Mouse (Mus musculus) lung, adult 2 months (tissue): ENCODE data around the gene Sbf2. TPM values are rescaled to one million over a fixed set of nuclear protein-coding genes. Genes with fewer than 3 reads are reported as not detected.
A peak's percentile ranks its signal among the peaks of the same experiment; 100 is the strongest.
"Not testable (repeated sequence)": the region's sequence is repeated elsewhere in the genome, so short reads cannot be mapped to it uniquely, and the experiment has no call there.

Source experiments
- DNase-seq: peaks from one replicate; pipeline ENCODE4 v3.0.0; 2022
- H3K4me1 ChIP-seq: fragments of 200-500 bp; 2 replicates; pipeline ENCODE4 v1.6.1; 2011; ENCODE audit warnings: low read length; ENCODE audit not compliant: control insufficient read depth, insufficient read depth
- H3K4me3 ChIP-seq: fragments of 200-500 bp; replicated peaks from 2 replicates; pipeline ENCODE3; 2011; ENCODE audit warnings: low read depth, mild to moderate bottlenecking, control low read depth, low read length; ENCODE audit errors: extremely low read depth
- CTCF ChIP-seq: fragments of 200-500 bp; IDR thresholded peaks from 2 replicates; pipeline ENCODE4 v1.5.1; 2011; ENCODE audit warnings: mild to moderate bottlenecking, low read length, control low read depth; ENCODE audit not compliant: insufficient read depth
- POLR2A ChIP-seq: fragments of 200-500 bp; IDR thresholded peaks from 2 replicates; pipeline ENCODE4 v1.6.1; 2011; ENCODE audit warnings: low read depth, mild to moderate bottlenecking, control low read depth, low read length, borderline replicate concordance; ENCODE audit errors: extremely low read depth
- WGBS: fragments of 180-500 bp; shearing (Covaris S2); methylation state at CpG from one replicate; pipeline ENCODE4 v1.1.7; 2018; 5-methylcytosine and 5-hydroxymethylcytosine counted together
- polyA plus RNA-seq: library from polyadenylated mRNA; depleted of rRNA; stranded (reverse); fragments of >200 nt; gene quantifications from 2 replicates; pipeline ENCODE4 v1.2.3, GENCODE M21; 2012

The Sbf2 gene
- polyA plus RNA-seq, 1 experiment: 18.0 TPM

DNA sequence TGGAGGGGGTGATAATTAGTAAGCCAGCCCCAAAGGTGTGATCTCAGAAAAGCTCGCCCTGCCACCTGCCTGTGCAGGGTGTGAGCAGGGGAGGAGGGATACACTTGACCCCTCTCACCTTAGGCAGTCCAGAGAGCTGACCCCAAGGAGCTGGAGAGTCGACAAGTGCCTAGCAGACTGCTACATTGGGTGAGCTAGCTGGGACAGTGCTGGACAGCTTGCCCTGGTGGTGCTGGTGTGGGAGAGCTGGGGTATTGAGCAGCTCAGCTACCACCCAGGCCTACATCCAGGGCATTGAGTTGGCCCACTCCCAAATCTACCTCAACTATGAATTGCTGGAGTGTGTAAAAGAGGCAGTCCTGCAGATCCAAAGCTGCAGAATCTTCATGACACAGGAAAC is 30.6 kb downstream of the Sbf2 start:
- Histone ChIP-seq H3K4me3 (no peak overlapping the region), H3K4me1 (no peaks in the 10 kb centered on the region; the same call in 1 of the 2 replicates)
- 67% methylated on average over 2 of the region's 2 CpGs for WGBS
- TF ChIP-seq POLR2A (no peak), CTCF (no peak)
- no peak for DNase-seq

DNA sequence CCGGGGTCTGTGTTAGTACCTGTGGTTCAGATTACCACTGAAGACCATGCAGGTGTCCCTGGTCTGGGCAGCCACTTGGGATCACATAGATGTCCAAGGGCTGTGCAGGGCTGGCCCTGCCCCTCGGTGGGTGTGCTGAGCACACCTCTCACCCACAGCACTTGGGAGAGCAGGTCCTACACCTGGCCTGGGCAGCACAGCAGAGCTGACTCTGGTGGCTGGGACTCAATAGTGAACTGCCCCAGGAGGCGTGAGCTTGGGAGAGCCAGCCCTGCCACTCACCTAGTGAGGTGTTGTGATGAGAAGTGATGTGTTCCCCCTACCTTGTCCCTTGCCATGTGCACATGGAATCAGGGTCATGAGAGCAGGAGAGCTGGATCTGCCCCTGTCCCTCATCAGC is 31.0 kb downstream of the Sbf2 start:
- 91% methylated on average over 3 of the region's 3 CpGs for WGBS
- TF ChIP-seq POLR2A: no peak
- no peak for TF ChIP-seq CTCF
- no peak overlapping the region for H3K4me3 ChIP-seq
- H3K4me1 ChIP-seq: no peaks in the 10 kb centered on the region; the same call in 1 of the 2 replicates
- DNase-seq: no peak

DNA sequence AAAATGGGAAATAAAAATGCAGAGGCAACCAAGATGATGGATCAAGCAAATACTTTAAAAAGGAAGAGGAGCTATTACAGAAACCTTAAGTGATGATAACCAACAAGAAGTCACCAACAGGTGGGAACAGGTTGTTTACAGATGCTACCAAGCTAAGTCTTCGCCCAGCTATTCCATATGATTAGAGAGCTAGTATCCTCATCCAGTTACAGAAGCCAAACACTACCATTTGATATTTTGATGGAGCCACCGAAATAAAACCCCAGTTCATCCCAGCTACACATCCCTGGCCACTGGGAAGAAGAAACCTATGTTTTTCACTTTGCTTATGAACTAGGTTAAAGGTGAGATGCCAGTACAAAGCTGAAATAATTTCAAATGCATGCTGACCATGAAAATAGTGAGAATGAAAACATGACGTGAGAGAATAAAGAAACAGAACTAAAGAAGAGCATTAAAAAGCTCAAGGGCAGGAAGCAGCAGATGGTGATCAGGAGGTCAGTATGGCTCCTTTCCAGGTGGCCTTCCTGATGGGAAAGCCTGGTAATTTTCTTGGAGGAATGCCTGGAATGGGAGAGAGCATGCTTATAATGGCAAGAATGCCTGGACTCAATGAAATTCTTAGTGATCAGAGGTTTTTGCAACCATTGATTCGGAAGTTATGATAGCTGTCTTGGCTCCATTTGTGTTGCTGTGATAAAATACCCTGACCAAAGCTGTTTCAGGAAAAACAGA is 48.7 kb downstream of the Sbf2 start:
- Histone ChIP-seq H3K4me3 (no peak overlapping the region), H3K4me1 (peaks cover 5% of the 10 kb centered on the region)
- DNase-seq: no peak
- WGBS: 61% methylated on average over 4 of the region's 4 CpGs
- TF ChIP-seq POLR2A: no peak

DNA sequence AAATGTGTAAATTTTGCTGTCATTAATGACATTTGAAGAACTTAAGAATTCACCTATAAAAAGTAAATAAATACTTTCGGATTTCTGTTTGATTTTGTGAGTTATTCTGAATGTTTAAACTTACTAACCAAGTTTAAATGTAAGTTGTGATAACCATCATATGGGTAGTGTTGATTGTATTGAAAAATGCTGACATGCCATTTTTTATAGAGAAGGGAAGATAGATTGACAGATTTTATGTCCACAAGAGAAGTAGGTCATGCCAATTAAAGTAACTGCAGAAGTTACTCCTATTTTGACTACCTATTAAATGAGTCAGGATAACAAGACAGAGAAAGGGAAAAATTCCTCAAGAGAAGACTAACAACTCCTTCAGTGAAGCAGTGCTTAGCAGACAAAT is 53.1 kb downstream of the Sbf2 start:
- 71% methylated on average over 1 of the region's 1 CpGs for WGBS
- H3K4me3 ChIP-seq: no peak overlapping the region
- no peak for DNase-seq

DNA sequence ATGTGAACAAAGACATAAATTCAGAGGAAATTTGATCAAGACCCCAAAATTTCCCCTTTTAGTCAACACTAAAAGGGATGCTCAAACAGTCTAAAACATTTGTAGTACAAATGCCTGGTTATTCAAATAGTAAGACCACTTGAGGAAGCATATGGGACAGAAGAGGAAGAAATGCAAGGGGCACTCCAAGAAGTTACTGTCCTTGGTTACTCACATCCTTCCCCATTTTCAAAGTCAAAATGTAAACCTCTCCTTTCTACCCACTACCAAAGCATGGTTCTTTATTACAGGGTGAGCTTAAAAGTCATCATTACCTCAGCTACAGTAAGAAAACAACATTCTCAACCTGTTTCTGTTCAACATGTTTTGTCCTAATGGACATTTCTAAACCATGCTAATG is 57.7 kb downstream of the Sbf2 start:
- TF ChIP-seq CTCF (no peak), POLR2A (no peak)
- Histone ChIP-seq H3K4me1 (no peaks in the 10 kb centered on the region; the same call in 1 of the 2 replicates), H3K4me3 (no peak overlapping the region)
- DNase-seq: no peak

More for the DNA sequence above, 53.1 kb downstream of the Sbf2 start:
- H3K4me1 ChIP-seq: peaks cover 5% of the 10 kb centered on the region
- TF ChIP-seq CTCF (no peak), POLR2A (no peak)

DNA sequence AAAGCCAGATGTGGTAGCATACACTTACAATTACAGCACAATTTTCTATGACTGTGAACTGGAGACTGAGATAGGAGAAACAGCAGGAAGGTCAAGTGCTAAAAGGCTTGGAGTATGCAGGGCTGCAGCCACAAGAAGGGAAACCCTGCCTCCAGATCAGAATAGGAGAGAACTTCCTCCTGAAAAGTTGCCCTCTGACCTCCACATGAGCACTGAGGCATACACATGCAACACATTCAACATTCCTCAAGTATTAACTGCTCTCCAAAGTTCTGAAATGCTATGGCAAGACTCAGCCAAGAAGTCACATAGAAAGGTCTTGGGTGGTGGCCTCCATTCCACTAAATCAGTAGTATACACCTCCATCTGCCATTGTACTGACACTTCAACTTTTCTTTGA is 58.5 kb downstream of the Sbf2 start:
- H3K4me1 ChIP-seq: no peaks in the 10 kb centered on the region; the same call in 1 of the 2 replicates
- no peak overlapping the region for H3K4me3 ChIP-seq
- TF ChIP-seq POLR2A (no peak), CTCF (no peak)
- DNase-seq: no peak

DNA sequence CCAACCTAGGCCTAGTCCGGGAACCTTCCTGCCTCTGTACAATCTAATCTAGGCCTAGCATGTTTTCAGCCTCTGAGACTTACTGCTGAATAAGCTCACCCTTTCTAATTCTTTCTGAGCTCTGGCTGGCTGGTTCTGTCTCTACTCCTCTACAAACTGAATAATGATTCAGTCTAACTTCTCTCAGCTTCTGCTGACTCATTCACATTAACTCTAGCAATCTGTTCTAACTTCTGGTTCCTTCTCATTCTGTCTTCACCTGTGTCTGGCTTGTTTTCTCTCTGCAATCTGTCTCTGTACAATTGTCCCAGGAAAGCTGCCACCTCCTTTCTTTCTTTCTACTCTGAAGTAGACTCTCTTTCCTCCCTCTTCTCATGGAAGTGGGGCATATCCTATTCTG is 59.5 kb downstream of the Sbf2 start:
- Histone ChIP-seq H3K4me1 (no peaks in the 10 kb centered on the region), H3K4me3 (no peak overlapping the region)
- no peak for TF ChIP-seq CTCF
- no peak for TF ChIP-seq POLR2A
- WGBS: 95% methylated on average over 1 of the region's 1 CpGs
- DNase-seq: no peak

DNA sequence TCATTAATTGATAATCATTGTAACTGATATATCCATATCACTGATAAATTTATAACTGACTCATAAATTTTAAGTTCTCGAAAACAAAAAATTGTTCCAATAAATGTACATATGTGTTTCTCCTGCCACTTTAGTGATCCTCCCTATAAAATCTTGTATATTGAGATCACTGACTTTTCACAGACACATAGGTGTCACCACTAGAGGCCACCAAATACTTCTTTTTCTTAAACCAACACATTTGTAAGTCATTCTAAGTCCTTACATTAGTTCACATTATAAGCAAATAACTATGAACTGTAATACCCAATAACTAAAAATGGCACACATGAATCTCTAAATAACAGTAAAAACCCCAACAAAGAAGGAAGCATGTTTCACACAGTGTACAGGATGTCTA is 66.5 kb downstream of the Sbf2 start:
- Histone ChIP-seq H3K4me3 (no peak overlapping the region), H3K4me1 (no peaks in the 10 kb centered on the region)
- no peak for DNase-seq
- TF ChIP-seq POLR2A (no peak), CTCF (peak; percentile 38; the same call in 1 of the 2 replicates)
- WGBS: 90% methylated on average over 1 of the region's 1 CpGs

DNA sequence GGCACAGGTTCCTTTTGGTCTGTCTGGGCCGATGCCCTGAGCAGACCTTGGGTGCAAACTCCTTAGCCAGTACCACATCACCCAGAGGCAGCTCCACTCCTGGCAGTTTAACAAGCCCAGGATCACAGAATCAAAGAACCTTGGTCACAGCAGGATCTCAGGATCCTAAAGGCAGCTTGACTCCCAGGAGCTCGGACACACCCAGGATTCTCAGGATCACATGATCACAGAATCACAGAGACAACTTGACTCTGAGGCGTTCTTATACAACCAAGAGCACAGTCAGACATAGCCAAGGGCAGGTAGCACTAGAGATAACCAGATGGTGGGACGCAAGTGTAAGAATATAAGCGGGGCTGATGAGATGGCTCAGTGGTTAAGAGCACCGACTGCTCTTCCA is 71.4 kb downstream of the Sbf2 start:
- TF ChIP-seq CTCF (no peak), POLR2A (no peak)
- H3K4me3 ChIP-seq: no peak overlapping the region
- no peak for DNase-seq
- H3K4me1 ChIP-seq: no peaks in the 10 kb centered on the region
- WGBS: 88% methylated on average over 6 of the region's 6 CpGs

DNA sequence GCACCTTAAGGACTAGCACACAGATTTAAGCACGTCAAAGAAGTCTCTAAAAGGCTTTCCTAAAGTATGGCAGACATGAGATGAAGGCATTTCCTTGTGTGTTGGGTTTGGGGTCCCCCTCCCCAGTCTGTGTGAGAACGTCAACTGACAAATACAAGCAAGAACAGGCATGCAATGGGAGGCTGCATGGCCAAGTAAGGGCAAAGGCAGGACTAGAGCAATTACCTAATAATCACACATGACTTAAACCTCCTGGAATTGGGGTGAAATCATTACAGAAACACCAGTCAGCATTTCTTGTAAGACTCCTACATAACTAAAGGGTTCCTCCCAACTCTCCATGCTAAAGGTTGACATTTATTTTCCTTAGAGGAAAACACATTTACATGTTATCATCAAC is 75.5 kb downstream of the Sbf2 start:
- no peak for TF ChIP-seq CTCF
- DNase-seq: no peak
- H3K4me1 ChIP-seq: no peaks in the 10 kb centered on the region
- no peak overlapping the region for H3K4me3 ChIP-seq
- WGBS: 64% methylated on average over 2 of the region's 2 CpGs

DNA sequence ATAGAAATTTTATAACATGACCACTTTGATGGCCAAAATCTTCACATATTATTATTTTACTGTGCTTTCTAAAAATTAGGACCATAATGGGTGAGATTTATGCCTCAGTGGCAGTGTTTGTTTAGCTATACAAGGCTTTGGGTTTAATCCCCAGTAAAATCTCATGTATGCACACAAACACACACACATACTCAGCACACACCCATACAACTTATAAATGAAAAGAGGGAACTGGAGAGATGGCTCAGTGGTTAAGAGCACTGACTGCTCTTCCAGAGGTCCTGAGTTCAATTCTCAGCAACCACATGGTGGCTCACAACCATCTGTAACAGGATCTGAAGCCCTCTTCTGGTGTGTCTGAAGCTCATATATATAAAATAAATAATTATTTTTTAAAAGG is 84.4 kb downstream of the Sbf2 start:
- DNase-seq, H3K4me3 ChIP-seq, H3K4me1 ChIP-seq: not testable (repeated sequence)
